Mouse (Mus musculus): ENCODE measurements around the gene Cnn1. TPM values are rescaled to one million over a fixed set of nuclear protein-coding genes. Genes with fewer than 3 reads are reported as not detected.

Gene Cnn1
- total and polyA plus RNA-seq, 2 experiments from 2014 or later: 0.24 TPM

- H3K9me3 ChIP-seq (ENCODE audit: low read length): no peaks in the 10 kb centered on the region
- TF ChIP-seq CTCF (IDR thresholded peaks at IDR 0.05; ENCODE audit: low read depth): peak; percentile 76
- ATAC-seq (no peak), DNase-seq (peak; percentile 72)
- WGBS: 40% methylated on average over 10 of the region's 10 CpGs
- peaks cover 9% of the 10 kb centered on the region; the same call in 1 of the 2 replicates for H3K4me1 ChIP-seq (ENCODE audit: insufficient read depth)
- peak overlapping the region; percentile 59 for H3K4me2 ChIP-seq (ENCODE audit: low read depth)
- H3K9ac ChIP-seq: no peak overlapping the region; the same call in 1 of the 2 replicates
- H3K27me3 ChIP-seq (ENCODE audit: insufficient read depth, low read length): no peaks in the 10 kb centered on the region
- peaks cover 8% of the 10 kb centered on the region; the same call in 1 of the 2 replicates for H3K36me3 ChIP-seq (ENCODE audit: insufficient read depth)
- H3K4me3 ChIP-seq (ENCODE audit: low read depth, low read length): peak overlapping the region; percentile 72
- no peak overlapping the region for H3K27ac ChIP-seq (ENCODE audit: low read depth, low read length)
Measured at GRCm38 (mm10) chr9:22117754-22118456, 18.9 kb downstream of the Cnn1 start.

- H3K9ac ChIP-seq: no peak overlapping the region
- ATAC-seq (no peak), DNase-seq (no peak)
- no peaks in the 10 kb centered on the region for H3K9me3 ChIP-seq (ENCODE audit: low read length)
- no peak overlapping the region for H3K27ac ChIP-seq (ENCODE audit: low read depth, low read length)
- no peak for TF ChIP-seq CTCF (IDR thresholded peaks at IDR 0.05; ENCODE audit: low read depth)
- 89% methylated on average over 4 of the region's 4 CpGs for WGBS
- H3K4me2 ChIP-seq (ENCODE audit: low read depth): no peak overlapping the region
- H3K27me3 ChIP-seq (ENCODE audit: insufficient read depth, low read length): no peaks in the 10 kb centered on the region
- H3K4me3 ChIP-seq (ENCODE audit: low read depth, low read length): no peak overlapping the region
- H3K4me1 ChIP-seq (ENCODE audit: insufficient read depth): peaks cover 9% of the 10 kb centered on the region; the same call in 1 of the 2 replicates
- H3K36me3 ChIP-seq (ENCODE audit: insufficient read depth): no peaks in the 10 kb centered on the region
Measured at GRCm38 (mm10) chr9:22119543-22119942, 20.5 kb downstream of the Cnn1 start.

GRCm38 (mm10) chr9:22121545-22121944, 22.5 kb downstream of the Cnn1 start:
- TF ChIP-seq CTCF (IDR thresholded peaks at IDR 0.05; ENCODE audit: low read depth): no peak
- Histone ChIP-seq H3K4me2 (ENCODE audit: low read depth) (no peak overlapping the region), H3K27me3 (ENCODE audit: insufficient read depth, low read length) (no peaks in the 10 kb centered on the region), H3K4me1 (ENCODE audit: insufficient read depth) (no peaks in the 10 kb centered on the region), H3K9ac (no peak overlapping the region), H3K36me3 (ENCODE audit: insufficient read depth) (no peaks in the 10 kb centered on the region), H3K9me3 (ENCODE audit: low read length) (no peaks in the 10 kb centered on the region), H3K4me3 (ENCODE audit: low read depth, low read length) (no peak overlapping the region), H3K27ac (ENCODE audit: low read depth, low read length) (no peak overlapping the region)
- DNase-seq (no peak), ATAC-seq (no peak)

- Histone ChIP-seq H3K9ac (no peak overlapping the region), H3K4me1 (ENCODE audit: insufficient read depth) (no peaks in the 10 kb centered on the region), H3K27me3 (ENCODE audit: insufficient read depth, low read length) (no peaks in the 10 kb centered on the region), H3K36me3 (ENCODE audit: insufficient read depth) (no peaks in the 10 kb centered on the region), H3K4me2 (ENCODE audit: low read depth) (no peak overlapping the region), H3K27ac (ENCODE audit: low read depth, low read length) (no peak overlapping the region), H3K4me3 (ENCODE audit: low read depth, low read length) (no peak overlapping the region), H3K9me3 (ENCODE audit: low read length) (no peaks in the 10 kb centered on the region)
- DNase-seq: no peak
- TF ChIP-seq CTCF (IDR thresholded peaks at IDR 0.05; ENCODE audit: low read depth): no peak
- 79% methylated on average over 3 of the region's 3 CpGs for WGBS
- ATAC-seq: no peak
Measured at GRCm38 (mm10) chr9:22122005-22122404, 23.0 kb downstream of the Cnn1 start.

GRCm38 (mm10) chr9:22123069-22123609, 24.1 kb downstream of the Cnn1 start:
- Histone ChIP-seq H3K4me1 (ENCODE audit: insufficient read depth) (no peaks in the 10 kb centered on the region), H3K9ac (no peak overlapping the region), H3K9me3 (ENCODE audit: low read length) (no peaks in the 10 kb centered on the region), H3K4me3 (ENCODE audit: low read depth, low read length) (no peak overlapping the region), H3K27ac (ENCODE audit: low read depth, low read length) (no peak overlapping the region), H3K27me3 (ENCODE audit: insufficient read depth, low read length) (no peaks in the 10 kb centered on the region), H3K4me2 (ENCODE audit: low read depth) (no peak overlapping the region), H3K36me3 (ENCODE audit: insufficient read depth) (no peaks in the 10 kb centered on the region)
- ATAC-seq: no peak
- 84% methylated on average over 7 of the region's 7 CpGs for WGBS
- no peak for DNase-seq
- TF ChIP-seq CTCF (IDR thresholded peaks at IDR 0.05; ENCODE audit: low read depth): no peak

GRCm38 (mm10) chr9:22124169-22124568, 25.2 kb downstream of the Cnn1 start:
- 80% methylated on average over 3 of the region's 3 CpGs for WGBS

GRCm38 (mm10) chr9:22125246-22126027, 26.4 kb downstream of the Cnn1 start:
- Histone ChIP-seq H3K36me3 (ENCODE audit: insufficient read depth) (no peaks in the 10 kb centered on the region), H3K4me3 (ENCODE audit: low read depth, low read length) (no peak overlapping the region), H3K27me3 (ENCODE audit: insufficient read depth, low read length) (no peaks in the 10 kb centered on the region; the same call in 1 of the 2 replicates), H3K9me3 (ENCODE audit: low read length) (no peaks in the 10 kb centered on the region), H3K27ac (ENCODE audit: low read depth, low read length) (no peak overlapping the region), H3K4me2 (ENCODE audit: low read depth) (no peak overlapping the region), H3K4me1 (ENCODE audit: insufficient read depth) (no peaks in the 10 kb centered on the region), H3K9ac (no peak overlapping the region)
- TF ChIP-seq CTCF (IDR thresholded peaks at IDR 0.05; ENCODE audit: low read depth): no peak
- ATAC-seq (no peak), DNase-seq (no peak)
- 92% methylated on average over 15 of the region's 15 CpGs for WGBS

More at GRCm38 (mm10) chr9:22124169-22124568, 25.2 kb downstream of the Cnn1 start:
- Histone ChIP-seq H3K9me3 (ENCODE audit: low read length) (no peaks in the 10 kb centered on the region), H3K4me2 (ENCODE audit: low read depth) (no peak overlapping the region), H3K4me3 (ENCODE audit: low read depth, low read length) (no peak overlapping the region), H3K9ac (no peak overlapping the region), H3K4me1 (ENCODE audit: insufficient read depth) (no peaks in the 10 kb centered on the region), H3K27me3 (ENCODE audit: insufficient read depth, low read length) (no peaks in the 10 kb centered on the region; the same call in 1 of the 2 replicates), H3K36me3 (ENCODE audit: insufficient read depth) (no peaks in the 10 kb centered on the region), H3K27ac (ENCODE audit: low read depth, low read length) (no peak overlapping the region)
- no peak for ATAC-seq
- TF ChIP-seq CTCF (IDR thresholded peaks at IDR 0.05; ENCODE audit: low read depth): no peak
- no peak for DNase-seq

Data from forebrain, postnatal 0 days (tissue).